Mouse (Mus musculus) small intestine, adult 2 months (tissue): ENCODE measurements around the gene Hist1h1d. TPM values are rescaled to one million over a fixed set of nuclear protein-coding genes. Genes with fewer than 3 reads are reported as not detected.
A peak's percentile ranks its signal among the peaks of the same experiment; 100 is the strongest.
"Not testable (repeated sequence)": the region's sequence is repeated elsewhere in the genome, so short reads cannot be mapped to it uniquely, and the experiment has no call there.

Experiments
- H3K27ac ChIP-seq: fragments of 200-500 bp; 2 replicates; pipeline ENCODE4 v1.5.1; 2012; ENCODE audit warnings: low read depth, low read length, control low read depth, inconsistent platforms; ENCODE audit not compliant: insufficient read depth
- H3K27me3 ChIP-seq: fragments of 200-500 bp; 2 replicates; pipeline ENCODE4 v1.6.1; 2012; ENCODE audit warnings: mild to moderate bottlenecking, moderate library complexity, low read length, inconsistent platforms; ENCODE audit not compliant: control insufficient read depth, insufficient read depth
- H3K36me3 ChIP-seq: fragments of 200-500 bp; 2 replicates; pipeline ENCODE4 v1.6.1; 2012; ENCODE audit warnings: mild to moderate bottlenecking, low read length, control low read depth, inconsistent platforms; ENCODE audit not compliant: control insufficient read depth, insufficient read depth
- H3K4me1 ChIP-seq: fragments of 200-500 bp; 2 replicates; pipeline ENCODE4 v1.6.1; 2012; ENCODE audit warnings: low read length, inconsistent platforms, mixed read lengths; ENCODE audit not compliant: control insufficient read depth, insufficient read depth, insufficient read length
- H3K4me3 ChIP-seq: fragments of 200-500 bp; 2 replicates; pipeline ENCODE4 v1.5.1; 2012; ENCODE audit warnings: low read depth, mild to moderate bottlenecking, control low read depth, inconsistent platforms, low read length, moderate library complexity
- CTCF ChIP-seq: fragments of 200-500 bp; IDR thresholded peaks from 2 replicates; pipeline ENCODE4 v1.5.1; 2012; ENCODE audit warnings: low read depth, mild to moderate bottlenecking, control low read depth, inconsistent platforms, low read length, moderate library complexity, mixed read lengths; ENCODE audit not compliant: insufficient replicate concordance, insufficient read length; ENCODE audit errors: extremely low read depth
- POLR2A ChIP-seq: fragments of 200-500 bp; IDR thresholded peaks from 2 replicates; pipeline ENCODE4 v1.6.1; 2012; ENCODE audit warnings: low read depth, mild to moderate bottlenecking, control low read depth, inconsistent platforms, low read length, moderate library complexity
- WGBS: fragments of 180-500 bp; shearing (Covaris S2); methylation state at CpG from one replicate; pipeline ENCODE4 v1.1.7; 2018; 5-methylcytosine and 5-hydroxymethylcytosine counted together
- polyA plus RNA-seq: library from polyadenylated mRNA; depleted of rRNA; stranded (reverse); fragments of >200 nt; gene quantifications from 2 replicates; pipeline ENCODE4 v1.2.3, GENCODE M21; 2012

The Hist1h1d gene
- polyA plus RNA-seq, 1 experiment: 0.29 TPM

DNA sequence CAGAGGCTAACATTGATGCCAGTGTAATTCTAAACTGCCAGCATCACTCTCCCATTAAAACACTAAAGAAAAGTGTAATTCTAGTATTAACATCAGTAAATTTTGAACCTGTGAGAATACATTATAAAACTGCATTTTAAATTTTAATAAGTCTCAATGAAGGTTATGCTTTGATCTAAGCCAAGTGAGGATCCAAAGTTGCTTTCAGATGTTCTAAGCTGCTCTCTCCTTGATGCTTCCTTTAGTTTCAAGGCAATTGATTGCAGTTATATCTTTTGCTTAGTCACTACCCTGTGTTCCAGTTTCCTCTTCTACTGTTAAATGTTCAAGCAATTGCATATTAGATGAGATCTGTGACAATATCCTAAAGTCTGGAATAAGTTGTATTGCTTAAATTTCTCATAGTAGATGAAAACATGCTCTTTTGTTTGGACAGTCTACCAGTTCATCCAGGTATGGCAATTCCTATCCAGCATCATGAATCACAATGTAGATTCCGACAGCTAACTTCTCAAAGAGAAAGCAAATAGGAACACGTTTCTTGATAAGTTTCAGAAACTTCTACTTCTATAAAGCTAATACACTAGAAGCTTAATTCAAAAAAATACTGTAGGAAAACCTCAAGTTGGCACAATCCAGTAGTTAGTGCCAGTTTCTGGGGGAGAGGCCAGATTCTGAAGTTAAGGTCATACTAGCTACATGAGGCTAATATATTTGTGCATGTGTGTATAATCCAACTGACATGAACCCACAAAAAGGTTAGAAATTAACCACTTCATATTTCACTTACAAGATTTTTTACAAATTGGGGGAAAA lies 19.4 kb downstream of the Hist1h1d start:
- Histone ChIP-seq H3K27me3 (no peaks in the 10 kb centered on the region), H3K4me1 (no peaks in the 10 kb centered on the region), H3K27ac (no peak overlapping the region; the same call in 1 of the 2 replicates), H3K4me3 (no peak overlapping the region), H3K36me3 (no peaks in the 10 kb centered on the region)
- TF ChIP-seq CTCF: no peak
- TF ChIP-seq POLR2A: no peak
- WGBS: 20% methylated on average over 2 of the region's 2 CpGs

DNA sequence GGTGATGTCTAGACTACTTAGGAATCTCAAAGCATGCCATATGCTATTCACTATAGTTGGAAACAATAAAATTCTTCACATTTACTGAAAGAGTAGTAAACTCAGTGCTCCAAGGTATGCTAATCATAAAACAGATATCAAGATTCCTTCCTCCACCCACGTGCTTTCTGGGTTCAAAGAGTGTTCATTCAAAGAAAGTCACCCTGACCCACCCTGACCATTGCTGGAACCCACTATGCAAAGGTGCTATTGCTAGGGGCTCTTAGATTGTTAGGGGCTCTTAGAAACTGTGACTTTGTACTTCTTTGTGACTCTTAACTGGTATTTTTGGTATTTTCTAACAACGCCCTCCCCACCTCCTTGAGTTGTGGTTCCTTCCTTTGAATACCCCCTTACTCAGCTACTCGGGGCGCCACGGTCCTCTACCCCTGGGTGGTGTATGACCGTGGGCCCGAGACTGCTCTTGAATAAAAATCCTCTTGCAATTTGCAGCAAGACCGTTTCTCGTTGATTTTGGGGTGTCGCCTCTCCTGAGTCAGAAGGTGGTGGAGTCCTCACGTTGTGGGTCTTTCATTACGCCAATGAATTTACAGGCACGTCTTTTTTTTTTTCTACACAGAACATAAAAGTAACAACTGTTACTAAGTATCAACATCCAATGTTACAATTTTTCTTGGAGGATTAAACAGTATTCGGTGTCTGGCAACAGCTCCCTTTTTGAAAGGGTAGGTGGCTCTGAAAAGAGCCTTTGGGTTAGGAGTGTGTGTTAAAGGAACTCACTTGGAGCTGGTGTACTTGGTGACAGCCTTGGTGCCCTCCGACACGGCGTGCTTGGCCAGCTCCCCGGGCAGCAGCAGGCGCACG lies 20.2 kb downstream of the Hist1h1d start:
- Histone ChIP-seq H3K4me3 (peak overlapping the region; percentile 65), H3K27ac (peak overlapping the region; percentile 89)
- H3K27me3 ChIP-seq, H3K36me3 ChIP-seq, H3K4me1 ChIP-seq: not testable (repeated sequence)
- 5% methylated on average over 20 of the region's 20 CpGs for WGBS

DNA sequence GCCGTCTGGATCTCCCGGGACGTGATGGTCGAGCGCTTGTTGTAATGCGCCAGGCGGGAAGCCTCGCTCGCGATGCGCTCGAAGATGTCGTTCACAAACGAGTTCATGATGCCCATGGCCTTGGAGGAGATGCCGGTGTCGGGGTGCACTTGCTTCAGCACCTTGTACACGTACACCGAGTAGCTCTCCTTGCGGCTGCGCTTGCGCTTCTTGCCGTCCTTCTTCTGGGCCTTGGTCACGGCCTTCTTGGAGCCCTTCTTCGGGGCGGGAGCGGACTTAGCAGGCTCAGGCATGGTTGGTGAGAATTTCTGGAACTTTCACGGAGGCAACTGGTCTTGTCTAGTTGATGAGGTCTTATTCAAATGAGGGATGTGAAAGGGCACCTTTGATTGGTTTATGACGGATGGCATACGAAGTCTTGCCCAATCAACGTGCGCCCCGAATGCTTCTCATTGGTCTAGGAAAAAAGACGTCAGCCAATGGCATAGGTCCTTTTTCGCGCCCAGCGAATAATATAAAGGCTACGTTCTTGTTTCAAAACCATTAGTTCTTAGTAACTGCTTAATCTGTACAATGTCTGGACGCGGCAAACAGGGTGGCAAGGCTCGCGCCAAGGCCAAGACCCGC lies 20.9 kb downstream of the Hist1h1d start, which contains the start of the genes Hist1h2bf and Hist1h2ad:
Gene Hist1h2bf (minus strand): TSS at position 299 of the 627 bp plus-strand sequence.
Gene Hist1h2ad (plus strand): TSS at position 484 of the 627 bp plus-strand sequence.
- Histone ChIP-seq H3K4me3 (peak within 1 kb of the TSS; percentile 65), H3K27ac (peak within 1 kb of the TSS; percentile 89)
- not testable (repeated sequence) for H3K36me3 ChIP-seq, H3K27me3 ChIP-seq, H3K4me1 ChIP-seq
- under 1% methylated on average over 42 of the region's 42 CpGs for WGBS

DNA sequence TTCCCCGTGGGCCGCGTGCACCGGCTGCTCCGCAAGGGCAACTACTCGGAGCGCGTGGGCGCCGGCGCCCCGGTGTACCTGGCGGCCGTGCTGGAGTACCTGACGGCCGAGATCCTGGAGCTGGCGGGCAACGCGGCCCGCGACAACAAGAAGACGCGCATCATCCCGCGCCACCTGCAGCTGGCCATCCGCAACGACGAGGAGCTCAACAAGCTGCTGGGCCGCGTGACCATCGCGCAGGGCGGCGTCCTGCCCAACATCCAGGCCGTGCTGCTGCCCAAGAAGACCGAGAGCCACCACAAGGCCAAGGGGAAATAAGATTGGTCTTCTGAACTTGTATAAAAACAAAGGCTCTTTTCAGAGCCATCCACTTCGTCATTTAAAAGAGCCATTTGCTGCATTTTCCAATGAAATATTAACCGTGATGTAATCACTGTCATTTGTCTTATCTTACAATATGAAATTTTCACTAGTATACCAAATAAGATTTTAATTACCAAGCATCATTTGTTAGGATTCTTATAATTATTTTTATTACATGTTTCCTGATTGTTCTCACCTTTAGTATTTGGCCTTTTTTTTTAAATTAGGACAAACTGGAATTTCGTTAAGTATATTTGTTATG lies 21.6 kb downstream of the Hist1h1d start:
- H3K4me1 ChIP-seq, H3K27me3 ChIP-seq, H3K36me3 ChIP-seq: not testable (repeated sequence)
- WGBS: 3% methylated on average over 15 of the region's 39 CpGs
- peak overlapping the region; percentile 79 for H3K27ac ChIP-seq
- H3K4me3 ChIP-seq: peak overlapping the region; percentile 52

DNA sequence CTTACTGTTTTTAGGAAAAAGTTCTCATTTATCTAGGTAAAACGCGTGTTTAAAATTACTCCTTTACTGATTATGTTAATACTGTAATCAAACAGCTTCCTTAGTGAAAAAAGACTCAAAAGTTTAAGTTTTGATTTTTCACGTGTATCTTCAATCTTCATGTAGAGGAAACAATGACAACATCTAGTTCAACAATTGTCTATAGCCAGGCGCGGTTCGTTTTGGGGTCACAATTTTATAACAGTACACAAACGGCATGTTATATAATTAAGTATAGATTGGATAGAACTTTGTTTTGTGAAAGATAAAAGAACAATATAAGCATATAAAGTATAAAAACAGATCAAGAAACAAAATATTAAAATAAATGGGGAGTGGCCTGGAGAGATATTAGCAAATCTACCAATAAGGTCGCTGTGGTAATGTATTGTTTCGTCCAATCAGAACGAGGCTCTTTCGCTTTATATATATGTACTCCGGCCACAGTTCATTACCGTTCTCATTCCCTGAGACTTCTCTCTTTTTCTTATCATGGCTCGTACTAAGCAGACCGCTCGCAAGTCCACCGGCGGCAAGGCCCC lies 22.3 kb downstream of the Hist1h1d start, which contains the start of gene Hist1h3d:
Gene Hist1h3d (plus strand): TSS at position 493 of the 581 bp plus-strand sequence.
- Histone ChIP-seq H3K27me3 (no peaks in the 10 kb centered on the region), H3K27ac (peak within 1 kb of the TSS; percentile 79), H3K4me3 (peak within 1 kb of the TSS; percentile 73), H3K36me3 (no peaks in the 10 kb centered on the region), H3K4me1 (no peaks in the 10 kb centered on the region)
- no peak for TF ChIP-seq POLR2A
- TF ChIP-seq CTCF: no peak
- WGBS: 1% methylated on average over 18 of the region's 18 CpGs

DNA sequence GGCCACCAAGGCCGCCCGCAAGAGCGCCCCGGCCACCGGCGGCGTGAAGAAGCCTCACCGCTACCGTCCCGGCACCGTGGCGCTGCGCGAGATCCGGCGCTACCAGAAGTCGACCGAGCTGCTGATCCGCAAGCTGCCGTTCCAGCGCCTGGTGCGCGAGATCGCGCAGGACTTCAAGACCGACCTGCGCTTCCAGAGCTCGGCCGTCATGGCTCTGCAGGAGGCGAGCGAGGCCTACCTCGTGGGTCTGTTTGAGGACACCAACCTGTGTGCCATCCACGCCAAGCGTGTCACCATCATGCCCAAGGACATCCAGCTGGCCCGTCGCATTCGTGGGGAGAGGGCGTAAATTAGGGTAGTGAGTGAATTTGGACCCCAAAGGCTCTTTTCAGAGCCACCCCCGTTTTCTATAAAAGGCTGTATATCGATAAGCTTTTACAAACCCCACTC lies 22.8 kb downstream of the Hist1h1d start:
- Histone ChIP-seq H3K4me3 (peak overlapping the region; percentile 73), H3K27ac (peak overlapping the region; percentile 52)
- WGBS: 1% methylated on average over 19 of the region's 40 CpGs
- 0 out of 2 replicates have a peak, but pooled peaks have one; percentile 14 for TF ChIP-seq POLR2A
- not testable (repeated sequence) for H3K27me3 ChIP-seq, H3K4me1 ChIP-seq, H3K36me3 ChIP-seq
